Mouse (Mus musculus) embryonic facial prominence, embryonic 14.5 days (tissue): ENCODE results near the gene Fgfr1op2. TPM values are rescaled to one million over a fixed set of nuclear protein-coding genes. Genes with fewer than 3 reads are reported as not detected.

ENCODE experiments used
- ATAC-seq: fragments of 200-750 bp; cut with Nextera tagmentation; 2 replicates; pipeline ENCODE4 v1.8.0; 2017; ENCODE audit warnings: low read depth, moderate number of reproducible peaks, moderate TSS enrichment
- DNase-seq: peaks from one replicate; pipeline ENCODE4 v3.0.0-alpha.2; 2015; ENCODE audit warnings: low spot score
- H3K27ac ChIP-seq: fragments of 300-500 bp; sonication (generic); replicated peaks from 2 replicates; pipeline ENCODE4 v1.5.1; 2014; ENCODE audit warnings: low read depth, mild to moderate bottlenecking, low read length, moderate library complexity
- H3K27me3 ChIP-seq: fragments of 300-500 bp; sonication (generic); replicated peaks from 2 replicates; pipeline ENCODE4 v1.6.1; 2014; ENCODE audit warnings: low read length; ENCODE audit not compliant: control insufficient read depth, insufficient read depth
- H3K36me3 ChIP-seq: fragments of 300-500 bp; sonication (generic); 2 replicates; pipeline ENCODE4 v1.6.1; 2014; ENCODE audit warnings: low read length, mixed read lengths; ENCODE audit not compliant: control insufficient read depth, insufficient read depth
- H3K4me1 ChIP-seq: fragments of 300-500 bp; sonication (generic); 2 replicates; pipeline ENCODE4 v1.6.1; 2014; ENCODE audit warnings: antibody characterized with exemption, low read length; ENCODE audit not compliant: control insufficient read depth, insufficient read depth
- H3K4me2 ChIP-seq: fragments of 300-500 bp; sonication (generic); 2 replicates; pipeline ENCODE4 v1.6.1; 2014; ENCODE audit warnings: low read depth, mild to moderate bottlenecking, low read length, moderate library complexity, mixed read lengths
- H3K4me3 ChIP-seq: fragments of 300-500 bp; sonication (generic); 2 replicates; pipeline ENCODE4 v1.5.1; 2014; ENCODE audit warnings: low read depth, mild to moderate bottlenecking, low read length
- H3K9ac ChIP-seq: fragments of 300-500 bp; sonication (generic); 2 replicates; pipeline ENCODE4 v1.6.1; 2014; ENCODE audit warnings: low read depth, mild to moderate bottlenecking, low read length, moderate library complexity, mixed read lengths
- H3K9me3 ChIP-seq: fragments of 300-500 bp; sonication (generic); 2 replicates; pipeline ENCODE4 v1.6.1; 2016; ENCODE audit warnings: low read length; ENCODE audit not compliant: control insufficient read depth
- WGBS: fragments of 180-500 bp; shearing (Covaris S2); extraction: QIAGEN DNeasy Blood & Tissue Kit; methylation state at CpG from one replicate; pipeline ENCODE4 v1.1.7; 2014; 5-methylcytosine and 5-hydroxymethylcytosine counted together
- polyA plus RNA-seq: library from polyadenylated mRNA; unstranded; fragments of >200 nt; fragmentation: Nextera tagmentation; extraction: Ambion mirVana; gene quantifications from 2 replicates; pipeline ENCODE4 v1.2.1, GENCODE M21; 2014

The Fgfr1op2 gene
- polyA plus RNA-seq, 1 experiment from 2014 or later: 94.2 TPM

- Histone ChIP-seq H3K4me1 (peaks cover 8% of the 10 kb centered on the region), H3K9me3 (no peaks in the 10 kb centered on the region), H3K4me3 (peak within 1 kb of the TSS; percentile 86), H3K9ac (peak within 1 kb of the TSS; percentile 92), H3K4me2 (peak within 1 kb of the TSS; percentile 82), H3K36me3 (no peaks in the 10 kb centered on the region), H3K27ac (peak within 1 kb of the TSS; percentile 93), H3K27me3 (no peaks in the 10 kb centered on the region)
- ATAC-seq (peak; percentile 96), DNase-seq (peak; percentile 99)
- WGBS: under 1% methylated on average over 37 of the region's 60 CpGs
Measured at GRCm38 (mm10) chr6:146642276-146643183, 65.5 kb downstream of the Fgfr1op2 start, which contains the start of the genes Med21 and Tm7sf3. Gene Med21, plus strand, starts transcription at chr6:146642547. Gene Tm7sf3, minus strand, starts transcription at chr6:146642824.

- Histone ChIP-seq H3K27me3 (no peaks in the 10 kb centered on the region), H3K4me3 (peak overlapping the region; percentile 86), H3K27ac (peak overlapping the region; percentile 93), H3K9ac (peak overlapping the region; percentile 92), H3K36me3 (no peaks in the 10 kb centered on the region), H3K4me2 (peak overlapping the region; percentile 82), H3K4me1 (peaks cover 8% of the 10 kb centered on the region), H3K9me3 (no peaks in the 10 kb centered on the region)
- whole genome bisulfite sequencing: 45% methylated on average over 11 of the region's 11 CpGs
- ATAC-seq: no peak
- peak; percentile 9 for DNase-seq
Measured at GRCm38 (mm10) chr6:146643184-146643570, 66.2 kb downstream of the Fgfr1op2 start.

Other genes with a start within 250 kb of the Fgfr1op2 start
- 8.9 and 13.4 TPM in 2 replicates for gene Itpr2, start 75.0 kb upstream of the Fgfr1op2 start, polyA plus RNA-seq
- gene Ints13, start 632 bp downstream of the Fgfr1op2 start, polyA plus RNA-seq: 46.4 and 50.9 TPM in 2 replicates
- gene Med21, start 65.3 kb downstream of the Fgfr1op2 start, polyA plus RNA-seq: 129 and 131 TPM in 2 replicates
- gene Tm7sf3, start 65.6 kb downstream of the Fgfr1op2 start, polyA plus RNA-seq: 53.1 and 56.7 TPM in 2 replicates
- gene Stk38l, start 147.8 kb downstream of the Fgfr1op2 start, polyA plus RNA-seq: 18.4 and 18.5 TPM in 2 replicates
- 2.6 and 4.1 TPM in 2 replicates for gene Arntl2, start 218.9 kb downstream of the Fgfr1op2 start, polyA plus RNA-seq